8 mouse cellular contexts compared by ENCODE assay signal in genomic region chr11:121236564-121237344, GRCm38 (mm10). TPM values are rescaled to one million over a fixed set of nuclear protein-coding genes. Genes with fewer than 3 reads are reported as not detected.
DNase-seq lines count a peak whose midpoint lies in the region; ATAC-seq lines count a peak whose summit lies in the region.

Narf (plus strand) TSS chr11:121237253.

- under 1% methylated on average over 50 of the region's 50 CpGs for WGBS in hindbrain, embryonic 11.5 days

- no peaks in the 10 kb centered on the region for H3K9me3 ChIP-seq in hindbrain, embryonic 11.5 days (ENCODE audit: control insufficient read depth, low read length)

- peak within 1 kb of the TSS; percentile 98 for H3K27ac ChIP-seq in hindbrain, embryonic 11.5 days (ENCODE audit: low read depth, low read length)

- H3K4me1 ChIP-seq in hindbrain, embryonic 11.5 days (replicated peaks; ENCODE audit: control insufficient read depth, insufficient read depth, low read length), result 0 out of 2 replicates have a peak, but pooled peaks cover 2% of the 10 kb centered on the region

- DNase-seq in Muller cell, postnatal 12 days (ENCODE audit: inconsistent ontology term), result peak; percentile 100
- DNase-seq in cerebellum, adult 9-11 months, result peak; percentile 100
- DNase-seq in frontal cortex, adult 2 months (ENCODE audit: extremely low spot score in 1 of 2, low spot score in 1 of 2), result peak; percentile 99 to 100
- DNase-seq in hindbrain, embryonic 11.5 days (ENCODE audit: low spot score), result peak; percentile 98
- DNase-seq in layer of hippocampus, postnatal 10 days (ENCODE audit: low spot score in 2 of 2), result peak; percentile 95 to 97
- peak; percentile 100 for DNase-seq in lung, postnatal 10 days
- DNase-seq in ovary, postnatal 36 days (ENCODE audit: low spot score), result peak; percentile 96
- peak; percentile 98 for DNase-seq in thymus, postnatal 25 days

- H3K9ac ChIP-seq in hindbrain, embryonic 11.5 days (ENCODE audit: low read depth, low read length), result peak within 1 kb of the TSS; percentile 86

- H3K27me3 ChIP-seq in hindbrain, embryonic 11.5 days (ENCODE audit: control insufficient read depth, insufficient read depth, low read length), result no peaks in the 10 kb centered on the region

- H3K4me3 ChIP-seq in hindbrain, embryonic 11.5 days (ENCODE audit: low read depth, low read length), result peak within 1 kb of the TSS; percentile 60

- no peaks in the 10 kb centered on the region for H3K36me3 ChIP-seq in hindbrain, embryonic 11.5 days (ENCODE audit: control insufficient read depth, insufficient read depth, low read length)

- peak within 1 kb of the TSS; percentile 61 for H3K4me2 ChIP-seq in hindbrain, embryonic 11.5 days (replicated peaks; ENCODE audit: low read depth, low read length)

- peak; percentile 100 for ATAC-seq in hindbrain, embryonic 11.5 days (ENCODE audit: low FRiP score)

RNA-seq across cellular contexts. Expression of gene Narf, which starts in this region (rescaled TPM):
- polyA plus RNA-seq in frontal cortex, adult 2 months (2012; rRNA removed), result 39.7 and 40.6 TPM in 2 replicates
- 75.4 and 79.1 TPM in 2 replicates for polyA plus RNA-seq in hindbrain, embryonic 11.5 days (2014; fragmentation: Nextera tagmentation; extraction: Ambion mirVana)
- 10 to 100 TPM; 58.2 to 71.4 TPM for total RNA-seq in layer of hippocampus, postnatal 10 days (2021)

Comparison
In these comparisons a context has a peak if more than half of its experiments do, and no peak if none do; other contexts are left out.
1. Peak in every context shown above with its lines: DNase-seq, ATAC-seq, H3K4me3 ChIP-seq and H3K27ac ChIP-seq.